In the genomic region with DNA sequence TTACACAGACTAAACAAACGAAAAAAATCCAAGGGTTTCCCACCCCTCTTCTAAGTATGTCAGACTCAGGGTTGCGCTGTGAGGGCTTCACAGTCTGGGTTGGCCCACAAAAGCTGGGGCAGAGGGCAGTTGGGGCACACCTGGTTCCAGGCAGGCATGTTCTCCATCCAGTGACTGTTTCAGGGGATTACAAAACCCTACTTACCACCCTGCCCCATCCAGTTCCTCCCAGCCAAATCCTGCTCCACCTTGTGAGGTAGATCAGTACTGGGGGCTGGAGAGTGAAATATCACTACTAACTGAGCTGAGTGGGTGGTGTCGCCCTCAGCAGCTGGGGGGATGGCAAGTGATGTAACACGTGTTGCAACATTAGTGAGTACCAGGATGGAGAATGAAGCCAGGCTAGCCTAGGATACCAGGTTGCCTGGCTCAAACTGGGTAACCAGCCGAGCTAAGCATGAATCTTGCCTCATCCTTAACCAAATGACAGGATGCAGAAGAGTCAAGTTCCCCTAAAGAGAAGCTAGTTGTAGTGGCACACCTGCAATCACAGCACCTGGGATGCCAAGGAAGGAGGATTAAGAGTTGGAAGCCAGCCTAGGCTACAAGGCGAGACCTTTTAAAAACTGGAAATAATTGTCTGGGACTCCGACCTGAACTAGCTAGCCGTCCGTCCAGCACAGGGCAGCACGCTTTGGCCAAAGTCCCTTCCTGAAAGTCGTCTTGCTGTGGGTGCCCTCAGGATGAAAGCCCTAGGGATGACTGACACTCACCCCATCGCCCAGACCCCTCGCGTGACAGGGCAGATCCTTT, we compare ENCODE assay signal across 7 mouse cellular contexts. TPM values are rescaled to one million over a fixed set of nuclear protein-coding genes. Genes with fewer than 3 reads are reported as not detected.
DNase-seq lines count a peak whose midpoint lies in the region; ATAC-seq and TF ChIP-seq lines count a peak whose summit lies in the region.

No protein-coding gene starts in this region.

- no peaks in the 10 kb centered on the region for H3K9me3 ChIP-seq in liver, embryonic 12.5 days (replicated peaks)
- no peaks in the 10 kb centered on the region for H3K9me3 ChIP-seq in neural tube, embryonic 15.5 days (replicated peaks)

- H3K27me3 ChIP-seq in thymus, adult 2 months (ENCODE audit: control insufficient read depth, insufficient read depth, low read length), result no peaks in the 10 kb centered on the region
- H3K27me3 ChIP-seq in liver, embryonic 12.5 days (replicated peaks), result peaks cover 56% of the 10 kb centered on the region
- H3K27me3 ChIP-seq in neural tube, embryonic 15.5 days (replicated peaks), result peaks cover 8% of the 10 kb centered on the region; the same call in 1 of the 2 replicates

- TF ChIP-seq CTCF in thymus, adult 2 months (IDR thresholded peaks at IDR 0.05; ENCODE audit: borderline replicate concordance, control insufficient read depth, extremely low read depth, insufficient read depth, low read length, poor library complexity), result no peak
- TF ChIP-seq CTCF in embryonic fibroblast, embryonic 13.5 days (IDR thresholded peaks at IDR 0.05; ENCODE audit: borderline replicate concordance, insufficient read depth, low read length), result no peak

- H3K4me2 ChIP-seq in liver, embryonic 12.5 days, result peak overlapping the region; percentile 96
- peak overlapping the region; percentile 84 for H3K4me2 ChIP-seq in neural tube, embryonic 15.5 days

- no peak for ATAC-seq in liver, embryonic 12.5 days
- no peak for ATAC-seq in neural tube, embryonic 15.5 days (ENCODE audit: low FRiP score)

- H3K36me3 ChIP-seq in thymus, adult 2 months (ENCODE audit: control insufficient read depth, insufficient read depth, low read length), result no peaks in the 10 kb centered on the region
- no peaks in the 10 kb centered on the region for H3K36me3 ChIP-seq in liver, embryonic 12.5 days
- H3K36me3 ChIP-seq in neural tube, embryonic 15.5 days, result no peaks in the 10 kb centered on the region

- H3K4me3 ChIP-seq in thymus, adult 2 months (ENCODE audit: control insufficient read depth, insufficient read depth, low read length), result peak overlapping the region; percentile 57
- H3K4me3 ChIP-seq in embryonic fibroblast, embryonic 13.5 days (ENCODE audit: insufficient read depth, low read length), result peak overlapping the region; percentile 57
- H3K4me3 ChIP-seq in liver, embryonic 12.5 days, result peak overlapping the region; percentile 65
- H3K4me3 ChIP-seq in neural tube, embryonic 15.5 days (replicated peaks), result peak overlapping the region; percentile 91

- no peak overlapping the region for H3K27ac ChIP-seq in thymus, adult 2 months (ENCODE audit: control insufficient read depth, insufficient read depth, low read length)
- no peak overlapping the region for H3K27ac ChIP-seq in embryonic fibroblast, embryonic 13.5 days (ENCODE audit: insufficient read depth, low read length)
- no peak overlapping the region for H3K27ac ChIP-seq in liver, embryonic 12.5 days
- peak overlapping the region; percentile 88; the same call in 1 of the 2 replicates for H3K27ac ChIP-seq in neural tube, embryonic 15.5 days (replicated peaks)

- DNase-seq in thymus, adult 2 months, result peak; percentile 8
- DNase-seq in thymus, postnatal 4 days, result no peak
- DNase-seq in induced T-regulatory cell, adult 2 months (ENCODE audit: low read depth), result peak; percentile 50
- DNase-seq in adrenal gland, postnatal 36 days, result no peak

- WGBS in thymus, adult 2 months, result 33% methylated on average over 14 of the region's 14 CpGs
- WGBS in liver, embryonic 12.5 days (ENCODE audit: insufficient replicate concordance), result 18% methylated on average over 14 of the region's 14 CpGs
- WGBS in neural tube, embryonic 15.5 days, result 21% methylated on average over 14 of the region's 14 CpGs

- H3K4me1 ChIP-seq in thymus, adult 2 months (replicated peaks; ENCODE audit: control insufficient read depth, insufficient read depth, low read length), result peaks cover 8% of the 10 kb centered on the region
- no peaks in the 10 kb centered on the region for H3K4me1 ChIP-seq in embryonic fibroblast, embryonic 13.5 days (ENCODE audit: control insufficient read depth, insufficient read depth, low read length)
- peaks cover 37% of the 10 kb centered on the region for H3K4me1 ChIP-seq in liver, embryonic 12.5 days
- peaks cover 24% of the 10 kb centered on the region for H3K4me1 ChIP-seq in neural tube, embryonic 15.5 days

- peak overlapping the region; percentile 71 for H3K9ac ChIP-seq in liver, embryonic 12.5 days
- peak overlapping the region; percentile 90 for H3K9ac ChIP-seq in neural tube, embryonic 15.5 days (replicated peaks)

- TF ChIP-seq POLR2A in thymus, adult 2 months (IDR thresholded peaks at IDR 0.05; ENCODE audit: control insufficient read depth, extremely low read depth, insufficient read depth, low read length, poor library complexity), result no peak
- TF ChIP-seq POLR2A in embryonic fibroblast, embryonic 13.5 days (IDR thresholded peaks at IDR 0.05; ENCODE audit: low read depth, low read length), result no peak

RNA-seq across cellular contexts. Expression of a gene that starts 0.7 kb away (rescaled TPM):
- 122 and 130 TPM in 2 replicates for polyA plus RNA-seq in thymus, adult 2 months (2012; rRNA removed)
- 2.9 and 4.7 TPM in 2 replicates for polyA plus RNA-seq in embryonic fibroblast, embryonic 13.5 days (2011; ENCODE audit: insufficient read length, low read depth, missing spikeins)
- 57.5 and 59.3 TPM in 2 replicates for polyA plus RNA-seq in liver, embryonic 12.5 days (2016; fragmentation: Nextera tagmentation; extraction: Ambion mirVana)
- 23.1 and 24.9 TPM in 2 replicates for polyA plus RNA-seq in neural tube, embryonic 15.5 days (2015; fragmentation: Nextera tagmentation; extraction: Ambion mirVana)
- total RNA-seq in adrenal gland, postnatal 36 days (2021), result 100 to 1,000 TPM; 307 to 556 TPM

RNA-seq across cellular contexts. Expression of a gene that starts 40.9 kb away (rescaled TPM):
- 74.6 and 144 TPM in 2 replicates for polyA plus RNA-seq in thymus, adult 2 months (2012; rRNA removed)
- polyA plus RNA-seq in embryonic fibroblast, embryonic 13.5 days (2011; ENCODE audit: insufficient read length, low read depth, missing spikeins), result 40.2 and 40.8 TPM in 2 replicates
- polyA plus RNA-seq in liver, embryonic 12.5 days (2016; fragmentation: Nextera tagmentation; extraction: Ambion mirVana), result 13.5 and 15.1 TPM in 2 replicates
- polyA plus RNA-seq in neural tube, embryonic 15.5 days (2015; fragmentation: Nextera tagmentation; extraction: Ambion mirVana), result 15.6 and 17.3 TPM in 2 replicates
- total RNA-seq in adrenal gland, postnatal 36 days (2021), result 10 to 100 TPM; 31.2 to 36.3 TPM

RNA-seq across cellular contexts. Expression of a gene that starts 56.6 kb away (rescaled TPM):
- 0.32 and 0.61 TPM in 2 replicates for polyA plus RNA-seq in thymus, adult 2 months (2012; rRNA removed)
- 7.4 and 11.0 TPM in 2 replicates for polyA plus RNA-seq in embryonic fibroblast, embryonic 13.5 days (2011; ENCODE audit: insufficient read length, low read depth, missing spikeins)
- 28.8 and 33.9 TPM in 2 replicates for polyA plus RNA-seq in liver, embryonic 12.5 days (2016; fragmentation: Nextera tagmentation; extraction: Ambion mirVana)
- 1.1 and 4.1 TPM in 2 replicates for polyA plus RNA-seq in neural tube, embryonic 15.5 days (2015; fragmentation: Nextera tagmentation; extraction: Ambion mirVana)
- 1 to 10 TPM in 1 of 2 experiments, under 1 TPM in 1; 0.16 to 1.5 TPM for total RNA-seq in adrenal gland, postnatal 36 days (2021)

Comparison
In these comparisons a context has a peak if more than half of its experiments do, and no peak if none do; other contexts are left out.
1. DNase-seq: peak in thymus, adult 2 months (single experiment) and induced T-regulatory cell, adult 2 months (single experiment); none in thymus, postnatal 4 days (single experiment) and adrenal gland, postnatal 36 days (0 of 2).
2. Peak in every context shown above with its lines, with median percentiles within 50 percentile points of each other: H3K4me3 ChIP-seq.